Mouse (Mus musculus) heart, adult 2 months (tissue): ENCODE data around the gene Vldlr.

Experiments used
- CTCF ChIP-seq: fragments of 200-600 bp; IDR thresholded peaks from 2 replicates; pipeline ENCODE4 v1.8.1; 2022; ENCODE audit warnings: antibody characterized with exemption, mild to moderate bottlenecking, moderate library complexity
- POLR2A ChIP-seq: fragments of 200-500 bp; IDR thresholded peaks from 2 replicates; pipeline ENCODE4 v1.6.1; 2011; ENCODE audit warnings: mild to moderate bottlenecking, low read depth, low read length, control low read depth; ENCODE audit not compliant: insufficient read depth

GRCm38 (mm10) chr19:27218561-27219262, 2.4 kb downstream of the Vldlr start:
- TF ChIP-seq POLR2A (peak; percentile 85), CTCF (no peak)
